Mouse (Mus musculus): ENCODE measurements around the gene Erbb3.
"Not testable (repeated sequence)": the region's sequence is repeated elsewhere in the genome, so short reads cannot be mapped to it uniquely, and the experiment has no call there.

Gene Erbb3

GRCm38 (mm10) chr10:128556286-128556685 lies 33.2 kb downstream of the Erbb3 start:
- no peak for DNase-seq

GRCm38 (mm10) chr10:128555567-128555966 lies 33.9 kb downstream of the Erbb3 start:
- not testable (repeated sequence) for DNase-seq

- not testable (repeated sequence) for DNase-seq
These were observed 39.2 kb downstream of the Erbb3 start for GRCm38 (mm10) chr10:128550144-128550823.

GRCm38 (mm10) chr10:128549682-128550057 lies 39.8 kb downstream of the Erbb3 start:
- DNase-seq, result not testable (repeated sequence)

GRCm38 (mm10) chr10:128548947-128549681 lies 40.3 kb downstream of the Erbb3 start, which contains the start of gene Rpl41:
Gene Rpl41, minus strand, starts transcription at chr10:128549305.
- peak; percentile 98 for DNase-seq

- not testable (repeated sequence) for DNase-seq
These were observed 41.2 kb downstream of the Erbb3 start for GRCm38 (mm10) chr10:128548051-128548791.

GRCm38 (mm10) chr10:128547361-128548032 lies 42.0 kb downstream of the Erbb3 start, which contains the start of gene Zc3h10:
Gene Zc3h10, minus strand, starts transcription at chr10:128547774.
- DNase-seq, result peak; percentile 98

GRCm38 (mm10) chr10:128546787-128547186 lies 42.7 kb downstream of the Erbb3 start:
- no peak for DNase-seq

GRCm38 (mm10) chr10:128546361-128546760 lies 43.1 kb downstream of the Erbb3 start:
- peak; percentile 78 for DNase-seq

- DNase-seq, result no peak
These were observed 43.9 kb downstream of the Erbb3 start for GRCm38 (mm10) chr10:128545570-128545898.

- no peak for DNase-seq
These were observed 44.5 kb downstream of the Erbb3 start for GRCm38 (mm10) chr10:128544674-128545569.

GRCm38 (mm10) chr10:128544151-128544657 lies 45.2 kb downstream of the Erbb3 start:
- no peak for DNase-seq

- no peak for DNase-seq
These were observed 46.4 kb downstream of the Erbb3 start for GRCm38 (mm10) chr10:128543100-128543499.

GRCm38 (mm10) chr10:128538340-128538870 lies 51.0 kb downstream of the Erbb3 start:
- DNase-seq, result no peak

- peak; percentile 92 for DNase-seq
These were observed 53.0 kb downstream of the Erbb3 start for GRCm38 (mm10) chr10:128536266-128536940.

- DNase-seq, result no peak
These were observed 53.7 kb downstream of the Erbb3 start for GRCm38 (mm10) chr10:128535624-128536265.

GRCm38 (mm10) chr10:128535206-128535605 lies 54.2 kb downstream of the Erbb3 start:
- DNase-seq, result no peak

- no peak for DNase-seq
These were observed 62.8 kb downstream of the Erbb3 start for GRCm38 (mm10) chr10:128526366-128527356.
